Mouse (Mus musculus) lung, adult 2 months (tissue): Measurements from ENCODE around the gene Srsf10. TPM values are rescaled to one million over a fixed set of nuclear protein-coding genes. Genes with fewer than 3 reads are reported as not detected.

Source experiments
- DNase-seq: peaks from one replicate; pipeline ENCODE4 v3.0.0; 2022
- H3K4me1 ChIP-seq: fragments of 200-500 bp; 2 replicates; pipeline ENCODE4 v1.6.1; 2011; ENCODE audit warnings: low read length; ENCODE audit not compliant: control insufficient read depth, insufficient read depth
- H3K4me3 ChIP-seq: fragments of 200-500 bp; replicated peaks from 2 replicates; pipeline ENCODE3; 2011; ENCODE audit warnings: low read depth, mild to moderate bottlenecking, control low read depth, low read length; ENCODE audit errors: extremely low read depth
- CTCF ChIP-seq: fragments of 200-500 bp; IDR thresholded peaks from 2 replicates; pipeline ENCODE4 v1.5.1; 2011; ENCODE audit warnings: mild to moderate bottlenecking, low read length, control low read depth; ENCODE audit not compliant: insufficient read depth
- POLR2A ChIP-seq: fragments of 200-500 bp; IDR thresholded peaks from 2 replicates; pipeline ENCODE4 v1.6.1; 2011; ENCODE audit warnings: low read depth, mild to moderate bottlenecking, control low read depth, low read length, borderline replicate concordance; ENCODE audit errors: extremely low read depth
- WGBS: fragments of 180-500 bp; shearing (Covaris S2); methylation state at CpG from one replicate; pipeline ENCODE4 v1.1.7; 2018; 5-methylcytosine and 5-hydroxymethylcytosine counted together
- polyA plus RNA-seq: library from polyadenylated mRNA; depleted of rRNA; stranded (reverse); fragments of >200 nt; gene quantifications from 2 replicates; pipeline ENCODE4 v1.2.3, GENCODE M21; 2012; rRNA removed

Gene Srsf10
- 72.6 and 84.9 TPM in 2 replicates for polyA plus RNA-seq

GRCm38 (mm10) chr4:135855536-135856222 lies at the start of gene Srsf10:
Gene Srsf10 (plus strand): TSS chr4:135855747.
- peaks cover 7% of the 10 kb centered on the region for H3K4me1 ChIP-seq
- peak within 1 kb of the TSS; percentile 99 for H3K4me3 ChIP-seq
- WGBS: under 1% methylated on average over 65 of the region's 67 CpGs
- DNase-seq: peak; percentile 94
- TF ChIP-seq CTCF: no peak
- TF ChIP-seq POLR2A: peak; percentile 74; the same call in 1 of the 2 replicates

GRCm38 (mm10) chr4:135814896-135815295 lies 40.7 kb upstream of the Srsf10 start:
- H3K4me3 ChIP-seq: no peak overlapping the region
- no peak for DNase-seq
- WGBS: 79% methylated on average over 7 of the region's 7 CpGs
- no peaks in the 10 kb centered on the region for H3K4me1 ChIP-seq
- TF ChIP-seq POLR2A (no peak), CTCF (no peak)

DNA sequence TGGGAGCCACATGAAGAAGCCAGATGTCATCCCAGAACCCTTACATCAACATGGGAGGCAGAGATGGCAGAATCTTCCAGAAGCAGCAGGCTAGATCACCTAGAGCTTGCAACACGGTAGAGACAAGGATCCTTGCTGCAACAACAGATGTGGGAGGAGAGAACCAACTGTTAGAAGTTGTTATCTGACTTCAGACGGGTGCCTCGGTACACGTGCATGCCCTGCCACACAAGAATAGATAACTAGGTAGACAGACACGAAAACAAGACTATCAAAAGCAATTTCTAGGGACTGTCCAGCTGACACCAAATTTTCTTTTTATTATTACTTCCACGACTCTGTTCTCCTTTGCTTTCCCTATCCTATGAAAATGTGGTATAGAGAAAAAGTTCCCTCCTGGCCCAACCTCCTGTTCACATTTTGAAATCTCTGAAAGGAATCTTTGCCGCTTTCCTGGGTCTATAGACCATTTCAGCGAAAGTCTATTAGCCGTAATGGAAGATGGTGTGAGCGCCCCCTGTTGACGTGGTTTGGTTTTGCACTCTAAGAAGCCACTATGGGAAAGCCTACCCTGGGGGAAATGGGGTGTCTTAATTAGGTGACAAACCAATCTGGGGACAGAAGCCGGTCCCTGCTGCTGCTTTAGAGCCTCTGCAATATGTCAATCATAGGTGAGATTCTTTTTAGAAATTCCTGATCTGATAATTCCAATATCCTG lies 38.5 kb upstream of the Srsf10 start:
- 35% methylated on average over 12 of the region's 12 CpGs for WGBS
- Histone ChIP-seq H3K4me1 (no peaks in the 10 kb centered on the region), H3K4me3 (no peak overlapping the region)
- peak; percentile 49 for DNase-seq
- TF ChIP-seq POLR2A (no peak), CTCF (peak; percentile 35; the same call in 1 of the 2 replicates)

- Histone ChIP-seq H3K4me1 (no peaks in the 10 kb centered on the region), H3K4me3 (no peak overlapping the region)
- no peak for DNase-seq
- 92% methylated on average over 3 of the region's 3 CpGs for WGBS
- TF ChIP-seq POLR2A (no peak), CTCF (no peak)
These were observed 37.2 kb upstream of the Srsf10 start for GRCm38 (mm10) chr4:135818366-135818765.

DNA sequence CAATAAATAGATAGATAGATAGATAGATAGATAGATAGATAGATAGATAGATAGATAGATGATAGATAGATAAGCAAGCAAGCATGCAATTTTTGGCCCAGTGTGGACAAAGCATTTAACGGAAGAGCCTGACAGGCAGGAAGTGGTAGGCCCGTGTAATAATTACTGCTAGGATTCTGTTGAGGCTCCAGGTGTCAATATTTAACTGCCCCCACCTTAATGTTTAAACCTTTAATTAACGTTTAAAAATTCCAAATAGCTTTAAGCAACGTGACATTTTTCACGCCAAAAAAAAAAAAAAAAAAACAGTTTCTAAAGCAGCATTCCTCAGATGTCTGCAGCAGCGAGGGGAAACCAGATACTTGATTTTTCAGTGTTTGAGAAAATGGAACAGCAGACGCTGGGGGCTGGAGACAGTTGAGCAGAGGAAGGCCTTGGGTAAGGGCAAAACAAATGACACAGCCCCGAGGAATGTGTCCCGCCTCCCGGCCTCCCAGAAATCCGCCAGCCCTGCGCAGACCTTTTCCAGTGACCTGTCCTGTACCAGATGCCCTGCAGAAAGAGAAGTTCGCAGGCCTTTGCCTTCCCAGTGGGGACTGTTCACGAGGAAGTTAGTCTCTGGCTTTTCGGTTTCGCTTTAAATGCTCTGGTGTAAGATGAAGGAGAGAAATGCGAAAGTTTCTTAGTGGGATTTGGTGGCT lies 35.6 kb upstream of the Srsf10 start:
- DNase-seq: peak; percentile 47
- H3K4me1 ChIP-seq: peaks cover 2% of the 10 kb centered on the region; the same call in 1 of the 2 replicates
- 42% methylated on average over 17 of the region's 17 CpGs for WGBS
- H3K4me3 ChIP-seq: no peak overlapping the region
- TF ChIP-seq POLR2A (no peak), CTCF (no peak)

DNA sequence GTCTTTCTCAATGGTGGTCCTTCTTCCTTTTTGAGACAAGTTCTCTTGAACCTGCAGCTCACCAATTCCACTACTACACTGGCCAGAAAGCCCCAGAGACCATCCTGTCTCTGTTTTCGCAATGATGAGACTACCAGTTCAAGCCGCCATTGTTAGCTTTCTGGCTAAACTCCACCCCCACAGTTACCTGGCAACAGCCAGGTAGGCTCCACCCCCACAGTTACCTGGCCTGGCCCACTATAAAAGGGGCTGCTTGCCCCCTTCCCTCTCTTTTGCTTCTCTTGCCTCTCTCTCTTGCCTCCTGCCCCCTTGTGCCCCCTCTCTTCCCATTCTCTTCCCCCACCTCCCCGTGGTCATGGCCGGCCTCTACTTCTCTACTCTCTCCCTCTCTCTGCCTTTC lies 33.8 kb upstream of the Srsf10 start:
- 97% methylated on average over 4 of the region's 4 CpGs for WGBS
- no peak for DNase-seq
- TF ChIP-seq CTCF: no peak
- TF ChIP-seq POLR2A: no peak
- H3K4me1 ChIP-seq: peaks cover 2% of the 10 kb centered on the region; the same call in 1 of the 2 replicates
- no peak overlapping the region for H3K4me3 ChIP-seq

- peaks cover 2% of the 10 kb centered on the region; the same call in 1 of the 2 replicates for H3K4me1 ChIP-seq
- H3K4me3 ChIP-seq: no peak overlapping the region
- DNase-seq: no peak
- 48% methylated on average over 2 of the region's 2 CpGs for WGBS
- TF ChIP-seq POLR2A (no peak), CTCF (peak; percentile 55)
These were observed 32.2 kb upstream of the Srsf10 start for GRCm38 (mm10) chr4:135823298-135823697.

- 59% methylated on average over 8 of the region's 8 CpGs for WGBS
- H3K4me3 ChIP-seq: no peak overlapping the region
- DNase-seq: no peak
- H3K4me1 ChIP-seq: peaks cover 6% of the 10 kb centered on the region; the same call in 1 of the 2 replicates
- TF ChIP-seq POLR2A (no peak), CTCF (no peak)
These were observed 31.3 kb upstream of the Srsf10 start for GRCm38 (mm10) chr4:135824254-135824653.

DNA sequence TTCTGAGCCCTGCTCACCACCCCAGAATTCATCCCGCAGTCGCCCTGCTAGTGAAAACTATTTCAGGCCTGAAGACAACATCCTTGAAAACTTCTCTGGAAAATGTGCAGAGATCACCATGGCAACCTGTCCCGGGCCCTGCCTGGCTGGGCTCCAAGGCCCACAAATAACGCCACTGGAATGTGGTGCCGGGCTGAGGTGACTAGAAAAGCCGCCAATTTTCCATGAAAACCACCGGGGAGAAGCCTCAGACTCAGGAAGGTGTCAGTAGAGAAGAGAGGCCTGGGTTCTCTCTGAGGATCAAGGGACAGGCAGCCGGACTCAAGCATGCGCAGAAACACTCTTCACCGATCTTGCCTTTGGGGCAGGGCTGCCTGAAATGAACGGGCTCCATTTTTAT lies 27.1 kb upstream of the Srsf10 start:
- Histone ChIP-seq H3K4me3 (no peak overlapping the region), H3K4me1 (peaks cover 12% of the 10 kb centered on the region; the same call in 1 of the 2 replicates)
- peak; percentile 64 for DNase-seq
- 25% methylated on average over 11 of the region's 11 CpGs for WGBS
- TF ChIP-seq CTCF (no peak), POLR2A (peak; percentile 46; the same call in 1 of the 2 replicates)
